Mouse (Mus musculus) liver, embryonic 14.5 days (tissue): ENCODE measurements around the gene Bcl11b. TPM values are rescaled to one million over a fixed set of nuclear protein-coding genes. Genes with fewer than 3 reads are reported as not detected.

Source experiments
- ATAC-seq: fragments of 200-750 bp; cut with Nextera tagmentation; 2 replicates; pipeline ENCODE4 v1.8.0; 2017; ENCODE audit warnings: moderate number of reproducible peaks, mild to moderate bottlenecking, moderate library complexity; ENCODE audit not compliant: insufficient read depth
- DNase-seq, 3 experiments: peaks; one replicate each; pipeline ENCODE4 v3.0.0-alpha.2; 2012 to 2013; ENCODE audit warnings: low read depth in 3 of 3, low spot score in 3 of 3
- H3K27ac ChIP-seq: fragments of 300-500 bp; sonication (generic); 2 replicates; pipeline ENCODE4 v1.5.1; 2014; ENCODE audit warnings: moderate library complexity, mild to moderate bottlenecking, control low read depth, inconsistent platforms
- H3K27me3 ChIP-seq: fragments of 300-500 bp; sonication (generic); 2 replicates; pipeline ENCODE4 v1.6.1; 2014; ENCODE audit warnings: mild to moderate bottlenecking, low read length, moderate library complexity; ENCODE audit not compliant: control insufficient read depth, insufficient read depth
- H3K36me3 ChIP-seq: fragments of 300-500 bp; sonication (generic); replicated peaks from 2 replicates; pipeline ENCODE4 v1.6.1; 2014; ENCODE audit warnings: low read depth; ENCODE audit not compliant: control insufficient read depth, insufficient read depth
- H3K4me1 ChIP-seq, 2 experiments: fragments of 200-500 bp in 1 of 2; fragments of 300-500 bp in 1 of 2; sonication (generic) in 1 of 2; replicated peaks; 2 replicates each; pipeline ENCODE4 v1.6.1; 2012 to 2014; ENCODE audit warnings: antibody characterized with exemption in 1 of 2, inconsistent platforms in 1 of 2, low read length in 1 of 2; ENCODE audit not compliant: control insufficient read depth in 2 of 2, insufficient read depth in 2 of 2
- H3K4me2 ChIP-seq: fragments of 300-500 bp; sonication (generic); 2 replicates; pipeline ENCODE4 v1.6.1; 2014; ENCODE audit warnings: low read depth, mild to moderate bottlenecking, control low read depth, moderate library complexity
- H3K4me3 ChIP-seq, 2 experiments: fragments of 200-500 bp in 1 of 2; fragments of 300-500 bp in 1 of 2; sonication (generic) in 1 of 2; 2 replicates each; pipeline ENCODE4 v1.5.1; 2012 to 2014; ENCODE audit warnings: low read depth in 2 of 2, low read length in 2 of 2, mild to moderate bottlenecking in 2 of 2, control low read depth in 1 of 2, inconsistent platforms in 1 of 2, moderate library complexity in 1 of 2; ENCODE audit not compliant: insufficient read depth in 1 of 2
- H3K9ac ChIP-seq: fragments of 300-500 bp; sonication (generic); replicated peaks from 2 replicates; pipeline ENCODE4 v1.6.1; 2014; ENCODE audit warnings: mild to moderate bottlenecking, control low read depth, moderate library complexity
- H3K9me3 ChIP-seq: fragments of 300-500 bp; sonication (generic); 2 replicates; pipeline ENCODE4 v1.6.1; 2016; ENCODE audit warnings: low read length, mixed read lengths; ENCODE audit not compliant: control insufficient read depth
- CTCF ChIP-seq: IDR thresholded peaks from 2 replicates; pipeline ENCODE4 v1.5.1; 2016; ENCODE audit warnings: antibody characterized with exemption, low read depth, control low read depth
- EP300 ChIP-seq: IDR thresholded peaks from 2 replicates; pipeline ENCODE4 v1.6.1; 2016; ENCODE audit warnings: antibody characterized with exemption, low read depth
- WGBS: fragments of 180-500 bp; shearing (Covaris S2); extraction: QIAGEN DNeasy Blood & Tissue Kit; methylation state at CpG from one replicate; pipeline ENCODE4 v1.1.7; 2014; ENCODE audit not compliant: insufficient replicate concordance; 5-methylcytosine and 5-hydroxymethylcytosine counted together
- polyA plus RNA-seq, 2 experiments: library from polyadenylated mRNA; depleted of rRNA in 1 of 2; stranded (reverse) in 1 of 2; unstranded in 1 of 2; fragments of >200 nt; fragmentation: Nextera tagmentation in 1 of 2; extraction: Ambion mirVana in 1 of 2; gene quantifications; 2 replicates each; pipeline versions ENCODE4 v1.2.1 to v1.2.3; 2012 to 2014

Gene Bcl11b
- polyA plus RNA-seq (2012; rRNA removed), result 0.02 and 0.06 TPM in 2 replicates
- 0.06 TPM in 1 of 2 replicates, not detected in the other for polyA plus RNA-seq (2014; fragmentation: Nextera tagmentation; extraction: Ambion mirVana)

- Histone ChIP-seq H3K36me3 (no peaks in the 10 kb centered on the region), H3K4me1 (0 out of 4 replicates have a peak, but pooled peaks cover 0 to 3% of the 10 kb centered on the region in 2 experiments), H3K4me2 (peak within 1 kb of the TSS; percentile 51), H3K9me3 (no peaks in the 10 kb centered on the region), H3K4me3 (peak within 1 kb of the TSS; percentile 11 to 39; a peak in 3 of 4 replicates), H3K9ac (no peak within 1 kb of the TSS), H3K27ac (no peak within 1 kb of the TSS), H3K27me3 (peaks cover 79% of the 10 kb centered on the region)
- TF ChIP-seq CTCF, result no peak
- TF ChIP-seq EP300, result no peak
- WGBS, result under 1% methylated on average over 19 of the region's 19 CpGs
- DNase-seq (no peak), ATAC-seq (no peak)
Observed at GRCm38 (mm10) chr12:108003483-108003882, at the start of gene Bcl11b. Gene Bcl11b (minus strand): TSS chr12:108003602.

DNA sequence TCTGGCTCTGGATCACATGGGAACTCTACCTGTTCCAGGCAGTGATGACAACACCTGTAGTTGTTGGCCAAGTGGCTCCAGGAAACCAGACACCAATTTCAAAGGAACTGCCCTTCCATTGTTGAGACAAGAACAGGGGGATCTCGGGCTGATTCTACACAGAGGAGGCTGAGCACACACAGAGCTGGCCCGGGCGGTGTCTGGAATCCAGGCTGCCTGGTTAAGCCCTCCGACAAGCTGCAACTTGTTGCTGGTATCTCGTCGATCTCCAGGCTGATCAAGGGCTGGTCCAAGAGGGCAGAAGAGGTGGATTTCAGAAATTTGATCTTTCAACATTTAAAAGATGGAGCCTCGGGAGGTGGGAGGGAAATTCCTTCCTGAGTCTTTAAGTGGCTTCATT is 47.6 kb upstream of the Bcl11b start:
- DNase-seq (no peak), ATAC-seq (no peak)
- no peaks in the 10 kb centered on the region for H3K9me3 ChIP-seq
- TF ChIP-seq CTCF, result no peak
- no peak for TF ChIP-seq EP300
- H3K36me3 ChIP-seq, result no peaks in the 10 kb centered on the region
- no peak overlapping the region for H3K4me3 ChIP-seq
- no peaks in the 10 kb centered on the region for H3K4me1 ChIP-seq
- 57% methylated on average over 7 of the region's 7 CpGs for WGBS
- H3K4me2 ChIP-seq, result no peak overlapping the region
- no peak overlapping the region for H3K27ac ChIP-seq
- H3K27me3 ChIP-seq, result no peaks in the 10 kb centered on the region
- no peak overlapping the region for H3K9ac ChIP-seq

DNA sequence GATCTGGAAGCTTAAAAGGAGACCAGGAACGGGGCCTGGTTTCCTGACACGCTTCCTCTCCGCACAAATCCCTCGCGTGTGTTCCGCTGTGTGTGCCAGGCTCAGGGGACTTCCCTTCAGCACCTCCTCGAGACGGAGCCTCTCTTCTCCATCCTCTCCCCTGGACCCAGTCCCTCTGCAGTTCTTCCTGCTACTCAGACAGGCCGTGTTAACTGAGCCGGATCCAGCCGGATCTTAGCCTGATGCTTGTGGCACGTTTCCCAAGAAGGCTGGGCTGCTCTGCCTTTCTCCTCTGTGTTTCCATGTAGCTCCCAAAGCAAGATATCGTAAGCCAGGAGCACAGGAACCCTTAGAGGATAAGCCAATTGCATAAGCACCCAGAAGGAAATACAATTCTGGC is 46.2 kb upstream of the Bcl11b start:
- no peak overlapping the region for H3K4me2 ChIP-seq
- 55% methylated on average over 13 of the region's 13 CpGs for WGBS
- H3K9ac ChIP-seq, result no peak overlapping the region
- no peaks in the 10 kb centered on the region for H3K9me3 ChIP-seq
- no peak for TF ChIP-seq EP300
- TF ChIP-seq CTCF, result no peak
- DNase-seq (no peak), ATAC-seq (no peak)
- H3K27me3 ChIP-seq, result no peaks in the 10 kb centered on the region
- no peaks in the 10 kb centered on the region for H3K36me3 ChIP-seq
- H3K4me3 ChIP-seq, result no peak overlapping the region
- H3K27ac ChIP-seq, result no peak overlapping the region
- no peaks in the 10 kb centered on the region for H3K4me1 ChIP-seq

GRCm38 (mm10) chr12:108042239-108042571 is 38.8 kb upstream of the Bcl11b start:
- Histone ChIP-seq H3K4me3 (no peak overlapping the region), H3K9ac (no peak overlapping the region), H3K9me3 (no peaks in the 10 kb centered on the region), H3K27ac (no peak overlapping the region), H3K4me1 (peaks cover 0 to 2% of the 10 kb centered on the region in 2 experiments; a peak in 1 of 4 replicates), H3K27me3 (no peaks in the 10 kb centered on the region), H3K36me3 (no peaks in the 10 kb centered on the region), H3K4me2 (no peak overlapping the region)
- 47% methylated on average over 3 of the region's 3 CpGs for WGBS
- DNase-seq (no peak), ATAC-seq (no peak)
- no peak for TF ChIP-seq EP300
- TF ChIP-seq CTCF, result no peak

DNA sequence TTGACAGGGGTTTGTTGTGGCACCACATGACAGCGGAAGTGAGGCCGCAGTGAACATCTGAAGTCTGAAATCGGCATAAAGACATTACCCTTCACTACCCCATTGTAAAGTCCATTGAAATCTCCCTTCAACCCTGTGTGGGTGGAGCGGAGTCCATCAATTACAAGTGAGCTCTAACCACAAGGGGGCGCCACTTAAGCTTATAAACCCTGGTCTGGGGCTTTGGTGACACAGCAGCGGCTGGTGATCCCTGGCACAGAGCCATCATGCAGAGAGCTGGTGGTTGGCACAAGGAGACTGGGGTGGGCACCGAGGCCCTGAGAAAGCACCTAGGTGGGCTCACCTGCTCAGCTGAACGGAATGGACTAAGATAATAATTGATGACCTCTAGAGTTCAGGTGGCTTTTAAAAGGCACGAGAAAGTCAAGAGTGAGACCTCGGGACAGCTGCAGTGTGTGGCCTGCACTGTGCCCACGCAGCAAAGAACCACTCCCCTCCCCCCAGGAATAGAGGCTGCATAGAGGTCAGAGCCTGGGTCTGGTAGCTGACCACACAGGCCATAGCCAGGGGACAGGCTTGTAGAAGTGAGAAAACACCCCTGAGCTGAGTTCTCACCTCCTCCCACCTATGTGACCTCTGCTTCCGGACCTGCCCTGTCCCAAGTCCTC is 38.3 kb upstream of the Bcl11b start:
- Histone ChIP-seq H3K4me1 (peaks cover 0 to 2% of the 10 kb centered on the region in 2 experiments; a peak in 1 of 4 replicates), H3K4me3 (no peak overlapping the region), H3K9me3 (no peaks in the 10 kb centered on the region), H3K27ac (no peak overlapping the region), H3K36me3 (no peaks in the 10 kb centered on the region), H3K4me2 (no peak overlapping the region), H3K9ac (no peak overlapping the region), H3K27me3 (no peaks in the 10 kb centered on the region)
- 30% methylated on average over 12 of the region's 12 CpGs for WGBS
- ATAC-seq (no peak), DNase-seq (peak; percentile 27 to 37 (median 33))
- peak; percentile 76 for TF ChIP-seq CTCF
- no peak for TF ChIP-seq EP300
